Mouse (Mus musculus): ENCODE measurements around the gene Gm10197. TPM values are rescaled to one million over a fixed set of nuclear protein-coding genes. Genes with fewer than 3 reads are reported as not detected.
"Not testable (repeated sequence)": the region's sequence is repeated elsewhere in the genome, so short reads cannot be mapped to it uniquely, and the experiment has no call there.

Gm10197 gene
- polyA plus RNA-seq, 1 experiment, result not detected

DNA sequence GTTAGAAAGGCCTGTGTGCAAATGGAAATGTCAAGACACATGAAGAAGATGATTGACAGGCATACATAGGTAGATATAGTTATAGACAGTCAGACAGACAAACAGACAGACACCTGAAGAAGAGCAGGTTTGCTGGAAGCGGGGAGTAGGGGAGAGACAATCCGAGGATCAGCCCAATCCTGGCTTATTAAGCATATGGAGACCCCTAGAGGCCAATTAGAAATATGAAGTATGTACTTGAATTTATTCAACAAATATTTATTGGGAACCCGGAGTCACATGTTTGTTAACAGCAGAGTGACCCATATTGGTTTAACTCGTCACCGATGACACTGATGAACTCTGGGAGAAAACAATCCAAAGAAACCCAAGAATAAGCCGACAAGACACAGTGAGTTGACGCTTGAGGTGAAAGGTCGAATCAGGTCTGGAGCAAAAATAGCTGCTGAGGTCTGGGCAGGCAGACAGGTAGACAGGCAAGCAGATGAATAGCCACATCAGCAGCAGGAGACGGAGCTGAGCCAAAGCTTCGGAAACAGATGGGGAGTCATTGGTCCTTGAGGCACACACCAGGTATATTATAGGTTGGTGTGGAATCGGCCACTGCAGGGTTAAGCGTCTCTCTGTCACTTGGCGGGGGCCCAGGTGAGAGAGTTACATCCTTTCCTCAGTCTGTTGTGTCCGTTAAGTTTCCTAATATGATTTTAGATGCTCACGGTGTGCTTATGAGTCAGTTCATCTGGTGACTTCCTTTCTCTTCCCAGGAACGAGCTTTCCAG, 29.0 kb upstream of the Gm10197 start:
- H3K36me3 ChIP-seq (ENCODE audit: control insufficient read depth, insufficient read depth), result no peaks in the 10 kb centered on the region
- no peak for TF ChIP-seq POLR2AphosphoS2 (IDR thresholded peaks at IDR 0.05; ENCODE audit: insufficient read length, low read depth)
- no peak for TF ChIP-seq E2F4 (IDR thresholded peaks at IDR 0.05; ENCODE audit: insufficient read depth)
- TF ChIP-seq CEBPB (IDR thresholded peaks at IDR 0.05; ENCODE audit: insufficient read depth, poor library complexity, severe bottlenecking), result no peak
- no peak for TF ChIP-seq MYOG (IDR thresholded peaks at IDR 0.05; ENCODE audit: control insufficient read depth in 1 of 3, insufficient read depth in 1 of 3, insufficient read length in 2 of 3, low read depth in 2 of 3)
- TF ChIP-seq TCF3 (IDR thresholded peaks at IDR 0.05; ENCODE audit: insufficient read length, low read depth), result no peak
- no peak for TF ChIP-seq SRF (IDR thresholded peaks at IDR 0.05; ENCODE audit: control insufficient read depth, insufficient read length, low read depth)
- no peak for TF ChIP-seq MAX (IDR thresholded peaks at IDR 0.05; ENCODE audit: low read depth)
- TF ChIP-seq USF1 (IDR thresholded peaks at IDR 0.05; ENCODE audit: low read depth), result no peak
- H3K79me2 ChIP-seq (ENCODE audit: control insufficient read depth, insufficient read depth), result no peaks in the 10 kb centered on the region
- no peak overlapping the region for H3K4me2 ChIP-seq (ENCODE audit: low read depth)
- H3ac ChIP-seq (ENCODE audit: control insufficient read depth, insufficient read length), result no peak overlapping the region
- H3K27me3 ChIP-seq (ENCODE audit: control insufficient read depth, insufficient read depth, insufficient read length), result no peaks in the 10 kb centered on the region
- H3K4me3 ChIP-seq, result no peak overlapping the region

DNA sequence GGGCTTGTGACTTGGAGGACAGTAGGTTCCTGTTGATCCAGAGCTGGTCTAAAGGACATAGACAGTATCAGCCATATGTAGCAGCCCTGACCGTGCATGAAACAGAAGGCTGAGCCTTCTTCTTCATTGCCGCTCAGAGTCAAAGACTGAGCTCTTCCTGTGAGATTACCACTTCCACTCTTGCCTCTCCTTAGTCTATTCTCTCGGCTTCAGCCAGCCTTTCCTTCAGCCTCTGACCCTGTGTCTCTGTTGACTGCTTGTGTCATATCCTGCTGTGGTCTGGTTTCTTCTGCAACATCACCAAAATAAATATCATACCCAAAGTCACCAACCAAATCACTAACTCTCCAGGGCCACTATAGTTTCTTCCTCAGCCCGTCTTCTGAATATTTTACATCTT, 27.6 kb upstream of the Gm10197 start:
- H3K27me3 ChIP-seq (ENCODE audit: control insufficient read depth, insufficient read depth, insufficient read length), result no peaks in the 10 kb centered on the region
- TF ChIP-seq POLR2AphosphoS2 (IDR thresholded peaks at IDR 0.05; ENCODE audit: insufficient read length, low read depth) (no peak), TCF12 (IDR thresholded peaks at IDR 0.05; ENCODE audit: insufficient read depth, poor library complexity, severe bottlenecking) (no peak), MYOD1 (IDR thresholded peaks at IDR 0.05; ENCODE audit: control insufficient read depth in 1 of 3, insufficient read length in 2 of 3, low read depth in 2 of 3) (no peak), TCF3 (IDR thresholded peaks at IDR 0.05; ENCODE audit: insufficient read length, low read depth) (no peak), CEBPB (IDR thresholded peaks at IDR 0.05; ENCODE audit: insufficient read depth, poor library complexity, severe bottlenecking) (no peak), SRF (IDR thresholded peaks at IDR 0.05; ENCODE audit: control insufficient read depth, insufficient read length, low read depth) (no peak), E2F4 (IDR thresholded peaks at IDR 0.05; ENCODE audit: insufficient read depth) (no peak)
- no peaks in the 10 kb centered on the region for H3K36me3 ChIP-seq (ENCODE audit: control insufficient read depth, insufficient read depth)
- H3K4me3 ChIP-seq, result no peak overlapping the region
- H3ac ChIP-seq (ENCODE audit: control insufficient read depth, insufficient read length), result no peak overlapping the region
- no peaks in the 10 kb centered on the region for H3K79me2 ChIP-seq (ENCODE audit: control insufficient read depth, insufficient read depth)
- no peak overlapping the region for H3K4me2 ChIP-seq (ENCODE audit: low read depth)

DNA sequence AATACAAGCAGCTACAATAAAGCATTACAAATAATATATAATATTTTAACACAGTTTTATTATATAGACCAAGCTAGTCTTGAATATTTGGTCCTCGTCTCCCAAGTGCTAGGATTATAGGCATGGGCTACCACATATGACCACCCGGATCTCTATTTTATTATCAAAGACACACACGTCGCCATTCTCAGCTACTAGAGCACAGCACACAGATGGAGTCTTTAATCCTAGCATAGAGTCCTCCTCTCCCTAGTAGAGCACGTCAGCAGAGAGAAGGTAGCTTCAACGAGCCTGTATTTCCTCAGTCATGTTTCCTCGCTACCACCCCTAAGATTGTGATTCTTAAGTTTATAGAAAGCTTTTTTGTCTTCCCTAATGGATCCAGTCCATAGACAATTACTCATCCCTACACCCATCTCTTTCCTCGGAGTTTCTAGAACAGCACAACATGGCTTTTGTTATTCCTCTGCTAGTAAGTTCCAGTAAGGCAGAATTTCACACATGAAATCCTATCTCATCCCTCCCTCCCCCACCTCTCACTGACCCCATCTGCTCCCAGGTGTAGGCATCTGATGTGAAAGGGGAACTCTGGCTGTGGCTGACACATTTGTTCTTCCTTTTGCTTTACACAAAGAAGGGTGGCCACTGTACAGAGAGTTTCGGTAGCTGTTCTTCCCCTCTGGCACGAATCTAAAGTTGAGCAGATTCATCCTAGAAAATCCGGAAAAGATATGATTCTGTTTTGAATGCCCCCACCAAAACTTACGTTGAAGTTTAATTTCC, 26.1 kb upstream of the Gm10197 start:
- H3ac ChIP-seq (ENCODE audit: control insufficient read depth, insufficient read length), result no peak overlapping the region
- no peak for TF ChIP-seq MYOG (IDR thresholded peaks at IDR 0.05; ENCODE audit: control insufficient read depth in 1 of 3, insufficient read depth in 1 of 3, insufficient read length in 2 of 3, low read depth in 2 of 3)
- TF ChIP-seq MAX (IDR thresholded peaks at IDR 0.05; ENCODE audit: low read depth), result no peak
- no peak for TF ChIP-seq SRF (IDR thresholded peaks at IDR 0.05; ENCODE audit: control insufficient read depth, insufficient read length, low read depth)
- no peak for TF ChIP-seq POLR2AphosphoS2 (IDR thresholded peaks at IDR 0.05; ENCODE audit: insufficient read length, low read depth)
- no peak for TF ChIP-seq POLR2A (IDR thresholded peaks at IDR 0.05; ENCODE audit: insufficient read length, low read depth)
- no peak for TF ChIP-seq REST (IDR thresholded peaks at IDR 0.05; ENCODE audit: insufficient read depth, insufficient read length)
- TF ChIP-seq TCF12 (IDR thresholded peaks at IDR 0.05; ENCODE audit: insufficient read depth, poor library complexity, severe bottlenecking), result no peak
- TF ChIP-seq MYOD1 (IDR thresholded peaks at IDR 0.05; ENCODE audit: control insufficient read depth in 1 of 3, insufficient read length in 2 of 3, low read depth in 2 of 3), result no peak
- no peak for TF ChIP-seq USF1 (IDR thresholded peaks at IDR 0.05; ENCODE audit: low read depth)
- no peak for TF ChIP-seq TCF3 (IDR thresholded peaks at IDR 0.05; ENCODE audit: insufficient read length, low read depth)
- no peak for TF ChIP-seq CEBPB (IDR thresholded peaks at IDR 0.05; ENCODE audit: insufficient read depth, poor library complexity, severe bottlenecking)
- no peak for TF ChIP-seq E2F4 (IDR thresholded peaks at IDR 0.05; ENCODE audit: insufficient read depth)
- no peaks in the 10 kb centered on the region for H3K79me2 ChIP-seq (ENCODE audit: control insufficient read depth, insufficient read depth)
- H3K36me3 ChIP-seq (ENCODE audit: control insufficient read depth, insufficient read depth), result no peaks in the 10 kb centered on the region
- no peak overlapping the region for H3K4me3 ChIP-seq
- H3K4me2 ChIP-seq (ENCODE audit: low read depth), result no peak overlapping the region
- no peaks in the 10 kb centered on the region for H3K27me3 ChIP-seq (ENCODE audit: control insufficient read depth, insufficient read depth, insufficient read length)

DNA sequence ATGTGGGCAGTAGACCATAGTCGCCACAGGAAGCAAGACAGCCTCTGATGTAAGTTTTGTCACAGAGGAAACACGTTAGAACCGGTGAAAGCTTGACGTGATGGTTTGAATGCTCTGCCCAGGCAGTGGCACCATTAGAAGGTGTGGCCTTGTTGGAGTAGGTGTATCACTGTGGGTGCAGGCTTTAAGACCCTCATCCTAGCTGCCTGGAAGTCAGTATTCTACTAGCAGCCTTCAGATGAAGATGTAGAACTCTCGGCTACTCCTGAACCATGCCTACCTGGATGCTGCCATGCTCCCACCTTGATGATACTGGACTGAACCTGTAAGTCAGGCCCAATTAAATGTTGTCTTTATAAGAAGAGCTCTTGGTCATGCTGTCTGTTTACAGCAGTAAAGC, 24.2 kb upstream of the Gm10197 start:
- H3K79me2 ChIP-seq (ENCODE audit: control insufficient read depth, insufficient read depth); H3K27me3 ChIP-seq (ENCODE audit: control insufficient read depth, insufficient read depth, insufficient read length); H3K36me3 ChIP-seq (ENCODE audit: control insufficient read depth, insufficient read depth); H3ac ChIP-seq (ENCODE audit: control insufficient read depth, insufficient read length); H3K4me3 ChIP-seq; H3K4me2 ChIP-seq (ENCODE audit: low read depth): not testable (repeated sequence)

DNA sequence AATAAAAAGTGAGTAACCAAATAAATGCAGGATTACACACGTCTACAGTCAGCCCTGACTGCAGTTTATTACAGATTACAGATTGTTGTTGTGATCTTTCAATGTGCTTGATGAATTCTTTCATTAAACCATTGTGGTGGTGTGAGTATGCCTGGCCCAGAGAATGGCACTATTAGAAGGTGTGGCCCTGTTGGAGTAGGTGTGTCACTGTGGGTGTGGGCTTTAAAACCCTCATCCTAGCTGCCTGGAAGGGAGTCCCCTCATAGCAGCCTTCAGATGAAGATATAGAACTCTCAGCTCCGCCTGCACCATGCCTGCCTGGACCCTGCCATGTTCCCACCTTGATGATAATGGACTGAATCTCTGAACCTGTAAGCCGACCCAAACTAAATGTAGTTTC, 23.4 kb upstream of the Gm10197 start:
- not testable (repeated sequence) for H3K4me2 ChIP-seq (ENCODE audit: low read depth); H3K4me3 ChIP-seq; H3K27me3 ChIP-seq (ENCODE audit: control insufficient read depth, insufficient read depth, insufficient read length); H3K36me3 ChIP-seq (ENCODE audit: control insufficient read depth, insufficient read depth); H3ac ChIP-seq (ENCODE audit: control insufficient read depth, insufficient read length)
- H3K79me2 ChIP-seq (ENCODE audit: control insufficient read depth, insufficient read depth), result peaks cover 11% of the 10 kb centered on the region
